Mouse (Mus musculus): ENCODE measurements around the gene Cd72.
"Not testable (repeated sequence)": the region's sequence is repeated elsewhere in the genome, so short reads cannot be mapped to it uniquely, and the experiment has no call there.

Gene Cd72

DNA sequence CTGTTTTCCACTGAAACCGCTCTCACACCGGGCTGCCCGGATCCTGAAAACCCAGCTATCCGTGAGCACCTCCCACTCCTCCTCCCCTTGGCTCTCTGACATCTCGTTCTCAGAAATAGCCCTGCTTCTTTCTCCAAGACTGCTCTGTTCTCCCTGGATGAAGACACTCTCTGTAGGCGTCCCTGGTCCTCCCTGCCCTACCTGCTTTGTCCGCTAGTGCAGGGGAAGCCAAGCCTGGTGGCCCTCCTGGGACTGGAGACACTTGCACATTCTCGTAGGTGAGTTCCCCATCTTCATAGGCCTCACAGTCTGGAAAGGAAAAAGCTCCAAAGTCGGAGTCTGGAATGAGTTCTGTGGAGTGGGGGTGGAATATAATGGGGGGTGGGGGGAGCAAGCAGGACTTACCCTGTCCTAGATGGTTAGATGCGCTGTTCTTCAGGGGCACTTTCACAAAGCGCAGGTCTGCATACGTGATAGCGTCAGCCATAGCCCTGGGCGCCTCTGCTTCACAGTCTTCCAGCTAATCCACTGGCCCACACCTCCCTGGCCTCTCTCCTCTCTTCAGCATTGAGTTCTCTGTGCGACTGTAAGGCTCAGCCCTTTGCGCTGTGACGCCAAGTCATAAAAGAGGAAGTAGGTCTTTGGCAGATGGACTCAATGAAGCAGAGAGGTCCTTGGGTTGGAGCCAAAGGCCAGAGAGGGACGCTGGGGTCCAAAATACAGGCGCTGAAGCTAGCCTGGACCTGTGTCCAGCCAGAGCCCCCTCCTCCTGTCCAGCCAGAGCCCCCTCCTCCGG, at the start of gene Cd72:
Cd72 (minus strand) TSS at position 588 of the 796 bp plus-strand sequence.
- DNase-seq (ENCODE audit: low spot score): no peak

DNA sequence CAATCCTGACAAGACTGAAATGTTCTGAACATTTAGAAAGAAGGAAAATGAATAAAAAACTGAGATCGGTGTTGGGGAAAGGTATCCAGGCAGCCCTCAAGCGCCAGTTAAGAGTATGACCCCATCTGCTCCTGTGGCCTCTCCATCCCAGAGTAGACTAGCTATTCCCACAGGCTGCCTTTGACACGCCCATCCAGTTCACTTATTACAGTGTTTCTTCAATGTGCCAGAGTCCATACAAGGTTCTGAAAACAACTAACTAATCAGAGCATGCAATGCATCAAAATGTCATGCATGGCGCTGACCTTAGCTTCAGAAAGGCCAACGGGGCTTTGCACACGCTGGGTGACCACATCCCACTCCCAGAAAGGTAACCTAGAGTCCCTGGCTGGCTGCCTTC, 49.1 kb upstream of the Cd72 start:
- no peak for DNase-seq (ENCODE audit: low spot score)

DNA sequence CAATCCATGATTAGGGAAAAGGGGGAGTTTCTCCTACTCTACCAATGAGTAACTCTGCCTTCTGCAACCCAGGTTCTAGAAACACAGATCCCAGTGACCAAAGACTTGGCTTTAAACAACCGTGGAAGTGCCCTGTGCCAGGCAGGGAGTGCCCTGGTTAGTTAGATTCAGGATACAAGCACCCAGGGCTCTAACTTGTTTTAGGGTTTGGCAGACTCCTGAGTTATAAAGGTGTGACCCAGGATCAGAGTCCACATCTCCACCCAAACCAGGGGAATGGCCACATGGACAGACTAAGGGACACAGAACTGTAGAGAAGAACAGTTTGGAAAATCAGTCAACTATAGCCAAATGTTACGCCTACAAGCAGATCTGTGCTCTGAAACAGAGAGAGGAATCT, 48.6 kb upstream of the Cd72 start:
- no peak for DNase-seq (ENCODE audit: low spot score)

DNA sequence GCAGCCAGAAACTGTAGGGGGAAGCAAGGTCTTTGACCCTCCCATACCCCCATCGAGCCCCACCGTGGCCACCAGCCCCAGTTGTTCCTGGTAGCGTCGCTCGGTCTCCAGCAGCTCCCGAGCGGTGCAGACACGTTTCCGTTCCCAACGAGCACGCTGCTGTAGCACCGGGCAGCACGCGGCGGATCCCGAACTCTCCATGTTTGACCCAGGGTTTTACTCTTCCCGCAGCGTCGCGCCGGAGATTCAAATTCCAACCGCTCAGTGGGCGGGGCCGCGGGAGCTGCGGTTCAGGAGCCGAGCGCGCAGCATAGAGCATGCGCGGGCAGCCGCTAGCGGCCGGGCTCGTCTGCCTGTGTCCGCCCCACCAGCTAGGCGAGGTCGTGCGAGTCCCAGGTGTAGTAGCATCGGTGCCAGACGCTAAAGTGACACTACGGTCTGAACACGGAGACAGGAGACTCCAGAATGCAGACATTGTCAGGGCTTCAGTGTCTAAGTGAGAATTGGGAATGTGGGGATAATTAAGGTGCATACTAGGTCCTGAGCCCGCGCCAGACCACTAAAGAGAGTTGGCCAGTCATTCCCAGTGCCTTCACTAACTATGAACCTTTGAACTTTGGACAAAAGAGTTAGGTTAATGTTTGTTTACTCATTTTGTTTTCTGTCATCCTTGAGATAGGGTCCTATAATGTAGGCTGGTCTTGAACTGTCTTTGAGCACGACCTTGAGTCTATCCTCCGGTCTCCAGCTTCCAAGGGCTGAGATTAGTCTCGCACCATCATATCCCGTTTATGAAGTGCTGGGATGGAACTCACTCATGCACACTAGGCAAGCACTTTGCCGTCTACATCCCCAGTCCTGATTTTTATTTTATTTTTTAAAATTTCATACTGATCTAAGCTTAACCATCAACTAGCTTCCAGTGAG, 45.2 kb upstream of the Cd72 start, which contains the start of gene Arhgef39:
Arhgef39 (minus strand) TSS at position 289 of the 927 bp plus-strand sequence.
- peak; percentile 69 for DNase-seq (ENCODE audit: low spot score)

DNA sequence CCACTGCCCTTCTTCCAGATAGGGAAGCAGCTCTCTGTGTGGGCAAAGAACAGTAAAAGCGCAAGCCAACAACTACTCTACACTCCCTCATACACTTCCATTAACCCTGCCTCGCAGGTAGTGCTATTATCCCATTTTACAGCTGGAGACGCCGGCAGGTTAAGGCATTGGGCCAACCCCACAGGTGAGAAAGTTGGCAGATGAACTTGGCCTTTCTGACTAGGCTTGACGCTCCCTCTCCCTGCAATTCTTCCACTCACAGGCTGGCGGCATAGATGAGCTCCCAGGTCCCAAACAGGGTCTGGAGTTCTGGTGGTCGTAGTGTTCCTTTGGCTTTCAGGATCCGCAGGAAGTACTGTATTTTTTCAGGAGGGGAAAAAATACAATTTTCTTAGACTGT, 44.6 kb upstream of the Cd72 start:
- no peak for DNase-seq (ENCODE audit: low spot score)

DNA sequence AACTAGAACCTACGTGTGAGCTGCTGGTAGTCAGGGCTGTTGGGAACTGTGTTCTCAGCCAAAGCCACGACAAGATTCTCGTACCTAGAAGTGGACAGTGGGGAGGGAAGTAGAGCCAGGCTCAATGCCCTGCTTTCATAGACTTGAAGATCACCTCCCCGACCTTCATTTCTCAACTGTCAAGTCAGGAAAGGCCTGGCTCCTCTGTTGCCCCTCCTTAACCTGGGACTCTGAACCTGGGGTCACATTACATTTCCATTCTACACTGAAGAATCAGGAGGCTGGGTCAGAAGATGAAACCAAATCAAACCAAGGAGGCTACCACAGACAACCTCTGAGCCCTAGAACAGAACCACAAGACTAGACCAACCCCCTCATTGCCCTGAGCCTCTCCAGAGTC, 43.5 kb upstream of the Cd72 start:
- DNase-seq (ENCODE audit: low spot score): no peak

DNA sequence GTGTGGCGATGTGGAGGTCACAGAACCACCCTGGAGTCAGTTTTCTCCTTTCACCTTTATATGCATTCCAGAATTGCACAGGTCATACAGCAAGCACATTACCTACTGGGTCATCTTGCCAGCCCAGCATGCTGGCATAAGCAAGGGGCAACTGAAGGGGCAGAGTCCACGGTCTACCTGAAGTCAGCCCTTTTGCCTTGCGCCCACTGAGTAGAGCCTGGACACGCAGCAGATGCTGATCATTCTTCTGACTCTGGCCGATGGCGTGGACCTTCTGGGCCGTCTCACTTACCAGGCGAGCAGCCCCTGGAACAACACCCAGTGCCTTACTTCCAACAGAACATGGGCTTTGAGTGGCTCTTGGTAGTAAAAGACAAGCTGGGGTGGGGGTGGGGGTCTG, 43.0 kb upstream of the Cd72 start:
- no peak for DNase-seq (ENCODE audit: low spot score)

DNA sequence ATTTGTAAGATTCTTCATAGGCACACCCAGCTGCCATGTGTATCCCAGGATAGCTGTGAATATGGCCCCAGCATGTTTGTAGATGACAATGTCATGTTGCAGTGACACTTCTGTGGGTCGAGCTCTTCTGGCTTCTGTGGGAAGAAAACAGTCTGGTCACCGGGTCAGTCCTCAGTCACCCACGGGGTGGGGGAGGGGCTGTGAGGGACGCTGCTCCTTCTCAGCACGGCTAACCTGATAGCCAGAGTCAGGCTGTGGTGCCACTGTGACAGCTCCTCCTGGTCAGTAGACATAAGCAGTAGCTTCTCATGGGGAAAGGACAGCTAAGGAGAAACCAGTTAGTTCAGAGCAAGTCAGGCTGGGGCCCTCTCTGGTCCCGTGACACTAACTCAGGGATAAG, 42.2 kb upstream of the Cd72 start:
- DNase-seq (ENCODE audit: low spot score): no peak

DNA sequence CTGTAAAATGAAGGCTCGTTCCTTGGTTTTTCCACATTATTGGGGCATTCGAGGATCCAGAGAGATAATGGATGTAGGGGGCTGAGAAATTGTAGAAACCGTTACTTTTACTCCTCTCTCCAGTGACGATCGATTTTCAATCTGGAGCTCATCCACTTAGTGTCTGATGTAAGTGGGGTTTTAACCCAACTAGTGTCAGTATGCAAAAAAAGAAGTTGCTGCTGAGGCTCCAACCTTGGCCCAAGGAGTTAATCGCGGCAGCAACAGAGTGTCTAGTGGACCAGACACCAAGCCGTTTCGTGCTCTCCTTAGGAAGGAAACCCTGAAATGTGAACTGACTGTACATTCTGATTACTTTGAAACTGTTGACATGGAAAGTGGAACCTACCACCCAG, 39.4 kb upstream of the Cd72 start:
- no peak for DNase-seq (ENCODE audit: low spot score)

DNA sequence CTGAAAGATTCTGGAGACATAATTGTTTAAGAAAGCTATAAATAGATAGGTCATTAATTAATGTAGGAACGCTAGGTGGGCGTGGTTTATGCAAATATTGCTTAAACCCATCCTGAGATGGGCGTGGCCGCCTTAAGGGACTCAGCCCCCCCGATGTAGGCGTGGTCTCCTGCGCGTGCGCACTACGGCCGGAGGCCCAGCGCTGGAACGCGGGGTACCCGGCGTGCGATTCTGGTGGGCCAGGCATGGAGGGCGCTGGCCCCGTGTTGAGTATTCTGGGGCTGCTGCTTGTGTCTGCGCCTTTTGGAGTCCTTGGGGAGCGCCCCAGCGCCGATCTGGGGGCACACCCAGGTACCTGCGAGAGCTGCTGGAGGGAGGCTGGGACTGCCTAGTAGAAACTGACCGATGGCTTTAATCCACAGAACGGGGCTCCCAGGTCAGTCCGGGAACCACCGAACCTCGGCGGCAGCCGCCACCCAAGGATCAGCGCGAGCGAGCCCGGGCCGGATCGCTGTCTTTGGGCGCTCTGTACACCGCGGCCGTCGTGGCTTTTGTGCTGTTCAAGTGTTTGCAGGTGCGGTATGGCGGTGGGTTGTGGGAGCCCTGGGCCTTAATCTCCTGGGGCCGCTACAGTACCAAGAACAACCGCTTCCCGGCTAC, 38.9 kb upstream of the Cd72 start:
- DNase-seq (ENCODE audit: low spot score): peak; percentile 98

DNA sequence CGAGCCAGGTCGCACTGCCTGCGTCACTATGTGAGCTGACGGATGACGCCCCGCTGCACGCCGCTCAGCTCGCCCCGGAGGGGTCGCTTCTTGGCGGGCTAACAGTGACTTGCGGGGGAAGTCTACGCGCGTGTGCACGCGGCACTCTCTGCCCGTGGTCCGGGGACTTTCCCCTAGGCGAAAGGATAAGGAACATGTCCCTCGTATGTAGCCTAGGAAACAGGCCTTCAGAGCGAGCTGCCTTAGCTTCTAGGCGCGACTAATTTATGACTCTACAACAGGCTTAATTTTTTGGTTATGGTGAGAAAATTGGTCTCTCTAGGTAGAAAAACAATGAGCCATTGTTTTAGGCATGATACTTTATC, 38.4 kb upstream of the Cd72 start, which contains the start of gene Ccdc107:
Ccdc107 (plus strand) TSS at position 80 of the 365 bp plus-strand sequence.
- DNase-seq (ENCODE audit: low spot score): peak; percentile 68

DNA sequence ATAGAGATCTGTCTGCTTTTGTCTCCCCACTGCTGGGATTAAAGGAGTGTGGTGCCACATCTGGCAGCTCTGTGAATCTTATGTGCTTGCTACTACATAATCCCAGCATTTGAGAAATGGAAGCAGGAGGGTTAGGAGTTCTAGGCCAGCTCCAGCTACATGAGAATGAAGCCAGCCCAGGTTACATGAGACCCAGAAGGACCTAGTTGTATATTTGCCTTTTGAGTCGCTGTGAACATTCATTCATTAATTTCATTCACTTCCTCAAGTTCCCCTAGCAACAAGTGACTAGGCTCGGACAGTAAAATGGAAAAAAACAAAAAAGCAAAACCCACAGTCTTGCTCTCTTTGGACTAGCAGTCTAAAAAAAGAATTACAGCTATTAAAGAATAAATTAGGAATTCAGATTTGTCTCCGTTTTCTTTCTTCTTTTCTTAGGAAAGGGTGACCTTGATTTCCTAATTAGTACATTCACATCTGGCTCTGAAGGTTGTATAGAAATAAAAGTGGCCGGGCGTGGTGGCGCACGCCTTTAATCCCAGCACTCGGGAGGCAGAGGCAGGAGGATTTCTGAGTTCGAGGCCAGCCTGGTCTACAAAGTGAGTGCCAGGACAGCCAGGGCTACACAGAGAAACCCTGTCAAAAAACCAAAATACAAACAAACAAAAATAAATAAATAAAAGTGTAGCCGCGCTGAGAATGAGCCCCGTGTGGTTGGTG, 37.8 kb upstream of the Cd72 start:
- no peak for DNase-seq (ENCODE audit: low spot score)

DNA sequence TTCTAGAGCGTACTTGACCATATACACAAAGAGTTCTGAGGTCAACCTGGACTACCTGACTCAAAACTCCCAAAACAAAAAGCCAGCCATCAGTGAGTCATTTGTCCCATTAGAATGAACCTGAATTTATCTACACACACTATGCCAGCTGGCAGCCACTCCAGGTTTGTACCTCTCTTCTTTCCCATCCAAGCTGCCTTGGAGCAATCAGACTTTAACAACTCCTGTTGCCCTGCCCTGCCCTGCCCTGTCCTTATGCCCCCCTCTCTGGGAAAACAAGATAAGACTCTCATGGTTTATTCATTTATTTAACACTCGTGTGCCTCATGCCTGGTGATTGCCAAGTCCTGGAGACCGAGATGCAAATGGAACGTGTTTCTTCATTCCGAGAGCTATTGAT, 36.4 kb upstream of the Cd72 start:
- no peak for DNase-seq (ENCODE audit: low spot score)

DNA sequence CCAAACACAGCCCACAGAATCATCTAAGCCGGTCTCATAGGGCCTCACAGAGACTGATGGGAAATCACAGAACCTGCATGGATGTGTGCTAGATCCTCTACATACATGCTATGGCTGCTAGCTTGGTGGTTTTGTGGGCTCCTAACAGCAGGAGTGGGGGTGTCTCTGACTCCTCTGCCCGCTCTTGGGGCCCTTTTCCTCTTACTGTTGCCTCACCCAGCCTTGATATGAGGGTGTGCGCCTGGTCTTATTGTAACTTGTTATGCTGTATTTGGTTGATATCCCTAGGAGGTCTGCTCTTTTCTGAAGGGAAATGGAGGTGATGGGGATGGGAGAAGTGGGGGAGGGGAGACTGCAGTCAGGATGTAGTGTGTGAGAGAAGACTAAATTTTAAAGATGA, 35.2 kb upstream of the Cd72 start:
- no peak for DNase-seq (ENCODE audit: low spot score)

DNA sequence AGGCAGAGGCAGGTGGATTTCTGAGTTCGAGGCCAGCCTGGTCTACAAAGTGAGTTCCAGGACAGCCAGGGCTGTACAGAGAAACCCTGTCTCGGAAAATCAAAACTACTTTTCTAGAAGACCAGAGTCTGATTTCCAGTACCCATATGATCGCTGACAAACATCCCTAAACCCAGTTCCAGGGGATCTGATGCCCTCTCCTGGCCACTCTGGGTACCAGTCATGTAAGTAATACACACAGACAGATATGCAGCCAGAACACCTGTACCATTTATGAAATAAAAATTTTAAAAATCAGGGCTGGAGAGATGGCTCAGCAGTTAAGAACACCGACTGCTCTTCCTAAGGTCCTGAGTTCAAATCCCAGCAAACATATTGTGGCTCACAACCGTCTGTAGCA, 31.2 kb upstream of the Cd72 start:
- not testable (repeated sequence) for DNase-seq (ENCODE audit: low spot score)

DNA sequence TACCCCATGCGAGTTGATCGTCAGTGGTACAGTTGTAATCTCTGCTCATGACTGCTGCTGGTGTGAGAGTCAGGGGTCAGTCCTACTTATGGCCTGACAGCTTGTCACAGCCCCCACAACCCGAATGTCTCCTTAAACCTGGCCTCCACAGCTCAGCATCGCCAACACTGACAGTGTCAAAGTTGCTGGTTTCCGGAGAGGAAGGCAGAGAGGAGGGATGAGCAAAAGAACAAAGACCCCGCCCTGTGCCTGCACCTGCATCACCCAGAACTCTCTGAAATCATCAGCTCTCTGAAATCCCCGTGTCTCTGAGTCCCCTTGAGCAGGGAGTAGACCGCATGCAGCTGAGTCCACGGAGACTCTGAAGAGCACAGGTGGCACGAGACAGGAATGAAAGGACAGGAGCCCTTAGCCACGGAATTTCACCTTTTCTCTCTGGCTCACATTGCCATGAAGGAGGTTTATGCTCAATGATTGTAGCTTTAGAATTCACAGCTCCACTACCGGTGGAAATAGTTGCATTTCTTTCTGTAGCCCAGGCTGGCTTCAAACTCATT, 29.2 kb upstream of the Cd72 start, which contains the start of gene Sit1:
Sit1 (minus strand) TSS at position 200 of the 557 bp plus-strand sequence.
- no peak for DNase-seq (ENCODE audit: low spot score)

DNA sequence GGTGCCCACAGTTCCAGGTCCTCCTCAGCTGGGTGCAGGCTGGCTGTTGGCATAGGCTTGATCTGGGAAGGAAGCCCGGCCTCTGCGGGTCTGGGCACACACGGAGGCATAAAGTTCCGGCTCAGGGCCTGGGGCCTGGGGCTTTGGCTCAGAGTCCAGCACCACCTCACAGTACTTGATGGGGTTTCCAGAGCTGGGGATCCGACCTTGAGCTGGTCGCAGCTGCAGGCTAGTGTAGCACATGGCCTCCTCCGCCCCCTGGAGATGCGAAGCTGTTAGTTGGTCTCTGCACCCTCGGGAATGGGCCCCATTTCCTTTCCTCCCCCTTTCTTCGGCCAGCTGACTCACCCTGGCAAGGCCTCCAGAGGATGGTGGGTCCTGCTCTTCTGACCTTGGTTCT, 28.2 kb upstream of the Cd72 start:
- no peak for DNase-seq (ENCODE audit: low spot score)

DNA sequence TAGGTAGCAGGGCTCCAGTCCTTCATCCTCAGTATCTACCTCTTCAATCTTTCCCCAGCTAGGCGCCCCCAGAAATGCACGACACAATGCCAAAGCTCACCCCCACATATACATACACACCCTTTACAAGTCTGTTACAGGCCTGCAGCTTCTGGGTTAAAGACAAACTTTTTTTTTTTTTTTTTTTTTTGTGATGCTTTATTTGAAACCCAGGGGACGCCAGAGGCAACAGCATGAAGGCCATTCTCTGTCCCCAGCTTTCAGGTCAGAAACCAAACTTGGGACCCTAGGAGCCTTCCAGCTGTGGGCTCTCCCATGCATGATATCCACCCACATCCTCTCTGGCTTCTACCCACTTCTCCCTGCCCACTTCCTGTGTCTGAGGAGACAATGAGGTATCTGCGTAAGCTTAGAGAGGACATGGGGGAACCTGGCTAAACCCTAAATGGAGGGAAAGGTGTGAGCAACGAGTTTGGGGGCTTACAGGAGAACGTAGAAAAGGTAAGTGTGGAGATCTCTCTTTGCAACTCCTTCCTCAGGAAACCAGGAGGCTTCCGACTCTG, 27.5 kb upstream of the Cd72 start:
- DNase-seq (ENCODE audit: low spot score): no peak

DNA sequence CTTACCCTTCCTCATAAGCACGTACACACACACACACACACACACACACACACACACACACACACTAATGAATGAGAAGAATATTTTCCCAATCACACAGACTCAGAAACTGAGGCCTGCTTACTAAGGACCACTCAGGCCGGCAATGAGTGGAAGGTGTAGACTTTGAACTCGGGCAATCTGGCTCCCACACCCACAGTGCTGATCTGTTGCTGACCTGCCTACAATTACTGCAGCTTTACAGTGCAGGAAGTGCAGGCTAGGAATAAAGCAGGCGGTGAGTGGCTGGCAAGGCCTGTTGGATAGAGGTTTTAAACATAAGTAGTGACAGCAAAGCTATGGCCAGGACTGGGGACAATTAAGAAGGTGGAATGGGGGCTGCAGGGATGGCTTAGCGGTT, 26.6 kb upstream of the Cd72 start:
- DNase-seq (ENCODE audit: low spot score): no peak

DNA sequence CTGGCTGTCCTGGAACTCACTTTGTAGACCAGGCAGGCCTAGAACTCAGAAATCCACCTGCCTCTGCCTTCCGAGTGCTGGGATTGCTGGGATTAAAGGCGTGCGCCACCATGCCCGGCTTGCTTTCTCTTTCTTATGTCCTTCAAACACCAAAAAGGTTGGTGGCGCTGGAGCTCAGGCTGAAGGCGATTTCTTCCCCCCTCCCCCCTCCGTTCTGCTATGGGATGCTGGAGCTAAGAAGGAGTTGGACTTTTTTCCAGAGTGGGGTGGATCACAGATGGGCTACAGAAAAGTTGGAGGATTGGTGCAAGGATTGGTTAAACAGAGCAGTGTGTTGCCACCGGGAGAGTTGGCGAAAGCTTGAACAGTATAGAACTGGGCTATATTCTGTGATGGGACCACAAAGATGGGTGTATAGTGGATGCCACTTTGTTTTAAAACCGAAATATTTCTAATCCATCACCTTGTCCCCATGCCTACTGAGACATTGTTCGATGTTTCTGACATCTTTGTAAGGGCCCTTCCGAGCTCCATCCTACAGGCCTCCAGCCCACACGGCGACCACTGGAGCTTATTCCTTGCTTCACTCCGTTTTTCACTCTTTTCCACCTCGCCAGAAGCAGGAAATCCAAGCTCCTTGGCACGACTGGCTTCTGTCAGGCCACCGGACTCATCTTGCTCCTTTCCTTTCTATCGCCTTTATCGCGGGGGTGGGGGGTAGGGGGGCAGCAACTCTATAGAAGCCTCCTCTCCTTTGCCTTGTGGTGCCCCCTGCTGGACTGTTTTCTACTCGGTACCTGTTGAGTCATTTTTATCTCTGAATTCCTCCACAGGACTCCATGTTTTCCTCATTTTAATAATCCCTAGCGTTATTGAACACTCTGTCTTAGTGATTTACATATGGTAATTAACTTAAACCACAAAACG, 24.7 kb upstream of the Cd72 start:
- peak; percentile 63 for DNase-seq (ENCODE audit: low spot score)

All from ovary, postnatal 14 days (tissue).